Mouse (Mus musculus): Measurements from ENCODE around the gene Smim7. TPM values are rescaled to one million over a fixed set of nuclear protein-coding genes. Genes with fewer than 3 reads are reported as not detected.

Smim7 gene
- total RNA-seq, 2 experiments from 2014 or later = 61.7 to 70.9 TPM

- DNase-seq = no peak
- intact Hi-C loops (cut with DNase I) = loop anchor here (5.0 kb wide), 1 partner anchor 51 kb away; no protein-coding TSS in a partner anchor
These were observed 22.1 kb downstream of the Smim7 start for GRCm38 (mm10) chr8:72548644-72549313.

- peak; percentile 95 to 97 for DNase-seq
- intact Hi-C loops (cut with DNase I) = loop anchor here (5.0 kb wide), 1 partner anchor 51 kb away; no protein-coding TSS in a partner anchor
These were observed 22.9 kb downstream of the Smim7 start, which contains the start of gene Med26 for GRCm38 (mm10) chr8:72547802-72548643. Gene Med26 (minus strand): TSS chr8:72548270.

- intact Hi-C loops (cut with DNase I) = loop anchor here (5.0 kb wide), 1 partner anchor 50 kb away; no protein-coding TSS in a partner anchor
- DNase-seq = peak in 1 of 2 experiments; percentile 16
These were observed 23.6 kb downstream of the Smim7 start for GRCm38 (mm10) chr8:72547122-72547801.

GRCm38 (mm10) chr8:72539234-72539633 is 31.7 kb downstream of the Smim7 start:
- intact Hi-C loops (cut with DNase I) = no loop called here
- DNase-seq = no peak

GRCm38 (mm10) chr8:72534888-72535287 is 36.0 kb downstream of the Smim7 start:
- intact Hi-C loops (cut with DNase I) = no loop called here
- no peak for DNase-seq

GRCm38 (mm10) chr8:72532103-72532502 is 38.8 kb downstream of the Smim7 start:
- intact Hi-C loops (cut with DNase I) = no loop called here

GRCm38 (mm10) chr8:72521888-72522287 is 49.0 kb downstream of the Smim7 start:
- intact Hi-C loops (cut with DNase I) = no loop called here
- DNase-seq = no peak

More at GRCm38 (mm10) chr8:72532103-72532502, 38.8 kb downstream of the Smim7 start:
- DNase-seq = no peak

GRCm38 (mm10) chr8:72517421-72517988 is 53.4 kb downstream of the Smim7 start:
- intact Hi-C loops (cut with DNase I) = no loop called here
- peak in 1 of 2 experiments; percentile 8 for DNase-seq

Small RNA genes within 50 kb of the gene (microRNA-seq; reads per million reads assigned to microRNA genes)
- 0 reads per million in 2 experiments for gene Gm28019

Other genes starting within 250 kb of the Smim7 start
- gene Eps15l1, start 149.6 kb downstream of the Smim7 start, total RNA-seq (2021) = 10 to 100 TPM; 23.2 to 24.6 TPM
- 1 to 10 TPM; 2.9 to 3.3 TPM for gene Calr3, start 127.2 kb downstream of the Smim7 start, total RNA-seq (2021)
- 1 to 10 TPM; 2.7 to 3.4 TPM for gene 1700030K09Rik, start 127.2 kb downstream of the Smim7 start, total RNA-seq (2021)
- gene Cherp, start 95.9 kb downstream of the Smim7 start, total RNA-seq (2021) = 10 to 100 TPM; 19.9 to 24.8 TPM
- gene Slc35e1, start 78.5 kb downstream of the Smim7 start, total RNA-seq (2021) = 10 to 100 TPM; 39.4 to 43.2 TPM
- gene Med26, start 22.8 kb downstream of the Smim7 start, total RNA-seq (2021) = 1 to 10 TPM; 8.2 to 8.3 TPM
- 1,000 to 10,000 TPM; 1,177 to 1,186 TPM for gene Tmem38a, start 967 bp upstream of the Smim7 start, total RNA-seq (2021)
- under 1 TPM; 0.41 to 0.54 TPM for gene Nwd1, start 75.6 kb upstream of the Smim7 start, total RNA-seq (2021)
- 10 to 100 TPM; 32.5 to 33.0 TPM for gene Sin3b, start 152.2 kb upstream of the Smim7 start, total RNA-seq (2021)
- gene F2rl3, start 190.8 kb upstream of the Smim7 start, total RNA-seq (2021) = 1 to 10 TPM in 1 of 2 experiments, under 1 TPM in 1; 0.99 to 1.3 TPM